Comparison of ENCODE assay signal across 15 mouse cellular contexts in genomic region chr13:53052188-53052587, GRCm38 (mm10).
"Had no signal": no experiment of that assay in that cellular context is flagged by ENCODE, and none has a peak within 500 bp of the region (broad histone marks: within the 10 kb centered on the region; RNA-seq: fewer than 3 reads in every experiment).

No protein-coding gene starts in this region.

- H3K4me3 ChIP-seq: neural tube, embryonic 12.5 days; neural tube, embryonic 13.5 days; stomach, embryonic 15.5 days had no signal

- DNase-seq: right cerebral cortex, adult 18-20 months; right cerebral cortex, postnatal 14 days; right cerebral cortex, postnatal 25 days; right cerebral cortex, postnatal 4 days; spleen, adult 18-20 months; thymus, adult 18-20 months; thymus, adult 2 months; thymus, postnatal 14 days; thymus, postnatal 25 days; thymus, postnatal 36 days; thymus, postnatal 4 days had no signal

- H3K9ac ChIP-seq: neural tube, embryonic 12.5 days; neural tube, embryonic 13.5 days; stomach, embryonic 15.5 days had no signal

- H3K36me3 ChIP-seq: neural tube, embryonic 12.5 days; neural tube, embryonic 13.5 days; stomach, embryonic 15.5 days had no signal

- H3K9me3 ChIP-seq: neural tube, embryonic 12.5 days; neural tube, embryonic 13.5 days; stomach, embryonic 15.5 days had no signal

- H3K4me2 ChIP-seq: neural tube, embryonic 12.5 days; neural tube, embryonic 13.5 days; stomach, embryonic 15.5 days had no signal

- H3K27me3 ChIP-seq: neural tube, embryonic 12.5 days; neural tube, embryonic 13.5 days; stomach, embryonic 15.5 days had no signal

- H3K27ac ChIP-seq: neural tube, embryonic 12.5 days; neural tube, embryonic 13.5 days; stomach, embryonic 15.5 days; stomach, postnatal 0 days had no signal

- H3K4me1 ChIP-seq: neural tube, embryonic 12.5 days; neural tube, embryonic 13.5 days; stomach, embryonic 15.5 days had no signal
